Mouse (Mus musculus) heart, postnatal 0 days (tissue): ENCODE results near the gene Arpc5. TPM values are rescaled to one million over a fixed set of nuclear protein-coding genes. Genes with fewer than 3 reads are reported as not detected.

Source experiments
- ATAC-seq: fragments of 200-750 bp; cut with Nextera tagmentation; 2 replicates; pipeline ENCODE4 v1.8.0; 2017; ENCODE audit warnings: low read depth, moderate number of reproducible peaks, moderate library complexity; ENCODE audit not compliant: insufficient read depth
- DNase-seq: peaks from one replicate; pipeline ENCODE4 v3.0.0-alpha.2; 2016; ENCODE audit warnings: low spot score
- H3K27ac ChIP-seq: fragments of 300-500 bp; sonication (generic); 2 replicates; pipeline ENCODE4 v1.5.1; 2014; ENCODE audit warnings: low read depth, mild to moderate bottlenecking
- H3K27me3 ChIP-seq: fragments of 300-500 bp; sonication (generic); 2 replicates; pipeline ENCODE4 v1.6.1; 2014; ENCODE audit warnings: low read length, mixed read lengths; ENCODE audit not compliant: control insufficient read depth, insufficient read depth
- H3K36me3 ChIP-seq: fragments of 300-500 bp; sonication (generic); replicated peaks from 2 replicates; pipeline ENCODE4 v1.6.1; 2014; ENCODE audit warnings: low read length, mixed read lengths; ENCODE audit not compliant: control insufficient read depth, insufficient read depth
- H3K4me1 ChIP-seq: fragments of 300-500 bp; sonication (generic); 2 replicates; pipeline ENCODE4 v1.6.1; 2014; ENCODE audit warnings: antibody characterized with exemption; ENCODE audit not compliant: control insufficient read depth, insufficient read depth
- H3K4me2 ChIP-seq: fragments of 300-500 bp; sonication (generic); 2 replicates; pipeline ENCODE4 v1.6.1; 2014; ENCODE audit warnings: low read depth, mild to moderate bottlenecking, low read length, moderate library complexity
- H3K4me3 ChIP-seq: fragments of 300-500 bp; sonication (generic); 2 replicates; pipeline ENCODE4 v1.5.1; 2014; ENCODE audit warnings: low read depth, low read length
- H3K9ac ChIP-seq: fragments of 300-500 bp; sonication (generic); replicated peaks from 2 replicates; pipeline ENCODE4 v1.6.1; 2014; ENCODE audit warnings: low read depth, low read length, mixed read lengths
- H3K9me3 ChIP-seq: fragments of 300-500 bp; sonication (generic); replicated peaks from 2 replicates; pipeline ENCODE4 v1.6.1; 2016; ENCODE audit warnings: low read length; ENCODE audit not compliant: control insufficient read depth
- CTCF ChIP-seq: IDR thresholded peaks from 2 replicates; pipeline ENCODE4 v1.5.1; 2016; ENCODE audit warnings: antibody characterized with exemption, control low read depth, low read depth
- EP300 ChIP-seq: IDR thresholded peaks from 2 replicates; pipeline ENCODE4 v1.6.1; 2016; ENCODE audit warnings: antibody characterized with exemption, low read depth
- WGBS: fragments of 180-500 bp; shearing (Covaris S2); extraction: QIAGEN DNeasy Blood & Tissue Kit; methylation state at CpG from one replicate; pipeline ENCODE4 v1.1.7; 2014; 5-methylcytosine and 5-hydroxymethylcytosine counted together
- polyA plus RNA-seq: library from polyadenylated mRNA; unstranded; fragments of >200 nt; fragmentation: Nextera tagmentation; extraction: Ambion mirVana; gene quantifications from 2 replicates; pipeline ENCODE4 v1.2.1, GENCODE M21; 2015
- total RNA-seq: library from RNA; depleted of rRNA; stranded (reverse); fragments of >200 nt; gene quantifications from 2 replicates; pipeline ENCODE4 v1.2.3, GENCODE M21; 2014; ENCODE audit warnings: low replicate concordance

Gene Arpc5
- total and polyA plus RNA-seq, 2 experiments from 2014 or later = 94.3 to 152 TPM

DNA sequence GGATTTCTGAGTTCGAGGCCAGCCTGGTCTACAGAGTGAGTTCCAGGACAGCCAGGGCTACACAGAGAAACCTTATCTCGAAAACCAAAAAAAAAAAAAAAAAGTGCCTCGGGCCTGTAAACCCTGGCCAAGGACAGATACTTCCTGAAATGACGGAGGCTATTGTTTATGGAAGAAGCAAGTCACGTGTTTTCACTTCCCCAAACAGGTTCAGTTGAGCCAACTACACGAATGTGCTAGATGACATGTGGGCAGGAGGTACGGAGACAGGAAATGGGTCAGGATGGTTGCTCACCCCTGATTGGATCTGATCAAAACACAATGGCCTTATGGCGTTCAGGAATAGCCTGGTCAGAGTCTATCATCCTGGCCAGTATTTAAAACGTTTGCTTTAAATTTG, 31.8 kb downstream of the Arpc5 start:
- no peak overlapping the region for H3K4me3 ChIP-seq
- H3K9me3 ChIP-seq = no peaks in the 10 kb centered on the region
- H3K27ac ChIP-seq = peak overlapping the region; percentile 67
- H3K27me3 ChIP-seq = no peaks in the 10 kb centered on the region
- no peaks in the 10 kb centered on the region for H3K36me3 ChIP-seq
- TF ChIP-seq EP300 (no peak), CTCF (no peak)
- H3K9ac ChIP-seq = no peak overlapping the region
- ATAC-seq (peak; percentile 72), DNase-seq (peak; percentile 63)
- 0 out of 2 replicates have a peak, but pooled peaks cover 12% of the 10 kb centered on the region for H3K4me1 ChIP-seq
- no peak overlapping the region for H3K4me2 ChIP-seq
- WGBS = 48% methylated on average over 9 of the region's 9 CpGs

DNA sequence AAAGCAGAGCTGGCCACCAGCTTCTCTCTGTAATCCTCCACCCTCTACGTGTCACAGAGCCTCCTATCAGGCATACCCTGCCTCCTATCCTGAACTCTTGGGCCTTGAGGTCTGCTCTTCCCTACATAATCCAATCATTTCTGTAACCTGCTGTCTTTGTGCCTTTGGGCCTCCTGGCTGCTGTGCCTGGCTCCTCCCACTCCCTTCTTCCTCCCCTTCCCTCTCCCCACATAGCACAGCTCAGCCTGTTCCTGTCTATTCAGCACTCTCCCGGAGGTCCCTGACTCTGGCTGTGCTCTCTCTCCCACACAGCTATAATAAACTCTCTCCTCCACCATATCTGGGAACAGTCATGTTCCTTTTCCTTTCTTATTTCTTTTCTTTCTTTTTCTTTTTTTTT, 33.6 kb downstream of the Arpc5 start, which contains the start of gene Ncf2:
Gene Ncf2, plus strand, starts transcription at position 298 of the 400 bp plus-strand sequence.
- DNase-seq (peak; percentile 61), ATAC-seq (peak; percentile 79)
- H3K4me1 ChIP-seq = 0 out of 2 replicates have a peak, but pooled peaks cover 12% of the 10 kb centered on the region
- H3K9ac ChIP-seq = no peak within 1 kb of the TSS
- no peaks in the 10 kb centered on the region for H3K36me3 ChIP-seq
- peak within 1 kb of the TSS; percentile 59 for H3K27ac ChIP-seq
- 32% methylated on average over 2 of the region's 2 CpGs for WGBS
- no peak within 1 kb of the TSS for H3K4me3 ChIP-seq
- no peaks in the 10 kb centered on the region for H3K9me3 ChIP-seq
- TF ChIP-seq CTCF (no peak), EP300 (no peak)
- H3K4me2 ChIP-seq = no peak within 1 kb of the TSS
- H3K27me3 ChIP-seq = no peaks in the 10 kb centered on the region

DNA sequence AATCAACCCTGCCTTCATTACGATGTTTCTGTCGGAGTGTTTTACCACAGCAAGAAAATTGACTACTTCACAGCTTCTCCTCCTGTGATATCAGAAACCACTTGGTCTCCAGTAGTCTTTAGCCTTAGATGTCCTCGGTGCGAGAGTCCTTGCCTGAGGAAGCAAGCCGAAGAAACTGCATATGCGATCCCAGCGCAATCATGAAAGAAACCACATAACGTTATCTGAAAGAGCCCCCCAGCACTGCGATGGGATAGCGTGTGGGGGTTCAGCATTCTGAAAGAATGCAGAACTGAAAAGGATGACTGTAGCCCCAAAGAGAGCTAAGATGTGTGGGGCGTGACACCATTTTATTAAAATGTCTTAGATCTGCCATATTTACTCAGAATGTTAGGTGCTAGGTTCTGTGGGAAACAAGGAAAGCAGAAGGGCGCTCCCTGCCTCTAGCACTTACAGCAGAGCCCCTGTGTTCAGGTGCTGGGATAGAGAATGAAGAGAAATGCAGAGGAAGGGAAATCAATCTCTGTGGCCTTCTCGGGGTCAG, 34.4 kb downstream of the Arpc5 start:
- Histone ChIP-seq H3K36me3 (no peaks in the 10 kb centered on the region), H3K4me1 (0 out of 2 replicates have a peak, but pooled peaks cover 11% of the 10 kb centered on the region), H3K9ac (no peak overlapping the region), H3K27me3 (no peaks in the 10 kb centered on the region), H3K4me2 (no peak overlapping the region), H3K9me3 (no peaks in the 10 kb centered on the region), H3K27ac (0 out of 2 replicates have a peak overlapping the region, but pooled peaks have one; percentile 59), H3K4me3 (no peak overlapping the region)
- ATAC-seq = no peak
- no peak for TF ChIP-seq CTCF
- WGBS = 77% methylated on average over 13 of the region's 13 CpGs
- DNase-seq = no peak

DNA sequence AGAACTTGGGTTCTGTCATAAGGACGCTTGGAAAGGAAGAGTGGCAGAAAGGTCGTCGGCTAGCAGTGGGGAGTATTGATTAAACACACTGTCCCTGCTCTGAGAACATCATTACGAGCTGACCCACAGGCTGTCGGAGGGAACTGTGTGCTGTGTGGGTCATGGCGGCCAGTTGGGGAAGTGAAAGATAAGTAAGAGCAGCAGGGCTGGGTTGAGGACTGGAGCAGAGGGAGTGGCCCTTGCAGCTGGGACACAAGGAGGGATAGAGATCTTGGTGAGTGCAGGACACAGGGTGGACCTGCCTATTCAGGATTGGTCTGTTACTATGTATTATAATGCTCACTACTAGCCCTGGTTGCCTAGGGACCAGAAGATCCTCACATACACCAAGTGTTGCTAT, 38.6 kb downstream of the Arpc5 start:
- no peak for DNase-seq
- 71% methylated on average over 6 of the region's 6 CpGs for WGBS
- TF ChIP-seq EP300 (no peak), CTCF (no peak)

DNA sequence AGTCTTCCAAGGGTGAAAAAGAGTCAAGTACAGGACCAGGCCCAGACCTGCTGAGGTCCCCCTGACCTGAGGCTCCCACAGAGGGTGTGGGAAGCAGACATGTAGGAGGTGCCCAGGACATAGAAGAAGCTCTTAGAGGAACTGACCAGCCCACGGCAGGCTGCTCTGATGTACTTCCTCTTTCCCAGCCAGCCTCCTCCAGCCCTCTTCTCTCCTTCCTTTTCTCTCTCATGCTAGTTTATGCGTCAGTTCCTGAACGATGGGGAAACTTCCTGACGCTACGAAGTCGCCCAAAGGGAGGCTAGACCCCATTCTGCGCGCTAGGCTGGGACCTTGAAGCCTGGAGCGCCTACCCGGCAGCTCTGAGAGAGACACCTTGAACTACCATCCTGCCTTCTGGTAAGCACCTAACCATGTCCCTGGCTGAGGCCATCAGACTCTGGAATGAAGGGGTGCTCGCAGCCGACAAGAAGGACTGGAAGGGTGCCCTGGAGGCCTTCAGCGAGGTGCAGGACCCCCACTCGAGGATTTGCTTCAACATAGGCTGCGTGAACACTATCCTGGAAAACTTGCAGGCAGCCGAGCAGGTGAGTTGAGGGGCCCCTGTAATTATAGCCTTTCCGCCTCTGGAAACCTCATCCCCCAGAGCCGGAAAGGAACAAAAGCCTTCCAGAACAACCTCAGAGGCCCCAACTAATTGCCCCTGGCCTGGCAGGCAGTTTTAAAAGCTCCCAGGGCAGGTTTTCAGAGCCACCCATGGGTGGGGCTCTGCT, 41.5 kb downstream of the Arpc5 start:
- WGBS = 71% methylated on average over 18 of the region's 18 CpGs
- H3K27ac ChIP-seq = peak overlapping the region; percentile 38; the same call in 1 of the 2 replicates

More for the DNA sequence above, 38.6 kb downstream of the Arpc5 start:
- H3K4me3 ChIP-seq = no peak overlapping the region
- 0 out of 2 replicates have a peak, but pooled peaks cover 5% of the 10 kb centered on the region for H3K4me1 ChIP-seq
- H3K9me3 ChIP-seq = no peaks in the 10 kb centered on the region
- no peaks in the 10 kb centered on the region for H3K36me3 ChIP-seq
- ATAC-seq = no peak
- no peak overlapping the region for H3K4me2 ChIP-seq
- H3K9ac ChIP-seq = no peak overlapping the region
- H3K27me3 ChIP-seq = no peaks in the 10 kb centered on the region
- H3K27ac ChIP-seq = no peak overlapping the region

More for the DNA sequence above, 41.5 kb downstream of the Arpc5 start:
- Histone ChIP-seq H3K27me3 (no peaks in the 10 kb centered on the region), H3K9me3 (no peaks in the 10 kb centered on the region), H3K4me2 (no peak overlapping the region), H3K9ac (no peak overlapping the region), H3K4me1 (no peaks in the 10 kb centered on the region), H3K36me3 (no peaks in the 10 kb centered on the region), H3K4me3 (0 out of 2 replicates have a peak overlapping the region, but pooled peaks have one; percentile 4)
- DNase-seq = no peak
- no peak for TF ChIP-seq CTCF
- no peak for TF ChIP-seq EP300
- no peak for ATAC-seq
